Mouse (Mus musculus) cerebellum, adult 2 months (tissue): ENCODE data around the gene Olfm1.
A peak's percentile ranks its signal among the peaks of the same experiment; 100 is the strongest.

ENCODE experiments used
- CTCF ChIP-seq: fragments of 200-500 bp; IDR thresholded peaks from 2 replicates; pipeline ENCODE4 v1.5.1; 2011; ENCODE audit warnings: low read depth, mild to moderate bottlenecking, control low read depth, low read length, moderate library complexity, borderline replicate concordance; ENCODE audit not compliant: insufficient read depth
- POLR2A ChIP-seq: fragments of 200-500 bp; IDR thresholded peaks from 2 replicates; pipeline ENCODE4 v1.6.1; 2011; ENCODE audit warnings: low read length, control low read depth, borderline replicate concordance; ENCODE audit not compliant: insufficient read depth

DNA sequence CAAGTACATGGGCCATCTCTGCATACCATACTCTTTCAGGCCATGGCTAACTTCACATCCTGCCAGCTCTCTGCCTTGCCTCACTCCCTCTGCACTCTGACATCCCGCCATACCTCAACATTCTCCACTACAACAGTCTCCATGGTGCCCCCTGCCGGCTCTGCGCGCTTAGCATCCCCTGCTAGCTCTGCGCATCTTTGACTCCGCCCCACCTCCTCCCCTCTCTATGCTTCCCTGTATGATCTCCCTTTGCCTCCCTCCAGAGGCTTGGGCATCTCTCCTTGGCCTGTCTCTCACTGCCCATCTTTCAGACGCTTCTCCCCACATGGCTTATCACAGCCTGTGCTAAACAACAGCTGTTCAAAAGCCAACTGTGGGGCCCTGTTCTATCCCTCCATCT is 85.4 kb downstream of the Olfm1 start:
- no peak for TF ChIP-seq POLR2A
- TF ChIP-seq CTCF = peak; percentile 77
